Mouse (Mus musculus): ENCODE data around the gene Kcnab3.

DNA sequence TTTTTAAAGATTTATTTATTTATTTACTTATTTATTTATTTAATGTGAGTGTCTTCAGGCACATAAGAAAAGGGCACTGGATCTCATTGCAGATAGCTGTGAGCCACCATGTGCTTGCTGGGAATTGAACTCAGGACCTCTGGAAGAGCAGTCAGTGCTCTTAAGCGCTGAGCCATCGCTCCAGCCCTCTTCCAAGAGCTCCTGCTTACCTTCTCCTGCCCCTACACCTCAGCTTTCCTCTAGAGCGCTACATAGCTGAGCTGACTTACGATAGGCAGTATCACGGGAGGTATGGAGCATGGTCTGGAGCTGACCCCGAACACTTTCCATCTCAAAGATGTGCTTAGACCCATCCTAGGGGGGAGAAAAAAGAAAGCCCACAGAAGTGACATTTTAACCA is 4.5 kb upstream of the Kcnab3 start:
- no peak for TF ChIP-seq CTCF (IDR thresholded peaks at IDR 0.05; ENCODE audit: extremely low read depth, insufficient read depth, insufficient read length, insufficient replicate concordance)
- no peak for TF ChIP-seq POLR2A (IDR thresholded peaks at IDR 0.05; ENCODE audit: low read depth, low read length)

Data from spleen, adult 2 months (tissue).